Mouse (Mus musculus): ENCODE measurements around the gene Grhl3. TPM values are rescaled to one million over a fixed set of nuclear protein-coding genes. Genes with fewer than 3 reads are reported as not detected.

The Grhl3 gene
- polyA plus RNA-seq, 1 experiment from 2014 or later: 0.99 TPM

- WGBS: 9% methylated on average over 22 of the region's 22 CpGs
- H3K4me2 ChIP-seq (ENCODE audit: low read depth, low read length): peak overlapping the region; percentile 37
- H3K27me3 ChIP-seq (ENCODE audit: control insufficient read depth, insufficient read depth, low read length): no peaks in the 10 kb centered on the region
- H3K36me3 ChIP-seq (ENCODE audit: control insufficient read depth, insufficient read depth, low read length): no peaks in the 10 kb centered on the region
- no peaks in the 10 kb centered on the region for H3K9me3 ChIP-seq (ENCODE audit: control insufficient read depth, low read length)
- ATAC-seq (ENCODE audit: low read depth): peak; percentile 60; the same call in 1 of the 2 replicates
- H3K4me1 ChIP-seq (ENCODE audit: control insufficient read depth, insufficient read depth, low read length): no peaks in the 10 kb centered on the region
- peak overlapping the region; percentile 3; the same call in 1 of the 2 replicates for H3K4me3 ChIP-seq (ENCODE audit: low read depth, low read length)
- H3K9ac ChIP-seq (replicated peaks; ENCODE audit: low read depth, low read length): no peak overlapping the region
- no peak overlapping the region for H3K27ac ChIP-seq (ENCODE audit: low read depth, low read length)
Observed at GRCm38 (mm10) chr4:135507547-135508350, 65.7 kb downstream of the Grhl3 start.

- H3K9ac ChIP-seq (replicated peaks; ENCODE audit: low read depth, low read length): no peak overlapping the region
- no peak overlapping the region for H3K27ac ChIP-seq (ENCODE audit: low read depth, low read length)
- 75% methylated on average over 11 of the region's 11 CpGs for WGBS
- no peak overlapping the region for H3K4me2 ChIP-seq (ENCODE audit: low read depth, low read length)
- no peak for ATAC-seq (ENCODE audit: low read depth)
- H3K9me3 ChIP-seq (ENCODE audit: control insufficient read depth, low read length): no peaks in the 10 kb centered on the region
- no peak overlapping the region for H3K4me3 ChIP-seq (ENCODE audit: low read depth, low read length)
- H3K4me1 ChIP-seq (ENCODE audit: control insufficient read depth, insufficient read depth, low read length): no peaks in the 10 kb centered on the region
- no peaks in the 10 kb centered on the region for H3K27me3 ChIP-seq (ENCODE audit: control insufficient read depth, insufficient read depth, low read length)
- no peaks in the 10 kb centered on the region for H3K36me3 ChIP-seq (ENCODE audit: control insufficient read depth, insufficient read depth, low read length)
Observed at GRCm38 (mm10) chr4:135505794-135506193, 67.6 kb downstream of the Grhl3 start.

- ATAC-seq (ENCODE audit: low read depth): no peak
- H3K4me2 ChIP-seq (ENCODE audit: low read depth, low read length): no peak overlapping the region
- H3K9ac ChIP-seq (replicated peaks; ENCODE audit: low read depth, low read length): no peak overlapping the region
- no peak overlapping the region for H3K27ac ChIP-seq (ENCODE audit: low read depth, low read length)
- H3K4me3 ChIP-seq (ENCODE audit: low read depth, low read length): no peak overlapping the region
- 64% methylated on average over 4 of the region's 4 CpGs for WGBS
- H3K27me3 ChIP-seq (ENCODE audit: control insufficient read depth, insufficient read depth, low read length): no peaks in the 10 kb centered on the region
- H3K9me3 ChIP-seq (ENCODE audit: control insufficient read depth, low read length): no peaks in the 10 kb centered on the region
- no peaks in the 10 kb centered on the region for H3K36me3 ChIP-seq (ENCODE audit: control insufficient read depth, insufficient read depth, low read length)
- H3K4me1 ChIP-seq (ENCODE audit: control insufficient read depth, insufficient read depth, low read length): no peaks in the 10 kb centered on the region
Observed at GRCm38 (mm10) chr4:135501587-135501986, 71.8 kb downstream of the Grhl3 start.

GRCm38 (mm10) chr4:135499831-135500230 is 73.6 kb downstream of the Grhl3 start:
- 87% methylated on average over 3 of the region's 3 CpGs for WGBS
- Histone ChIP-seq H3K27me3 (ENCODE audit: control insufficient read depth, insufficient read depth, low read length) (no peaks in the 10 kb centered on the region), H3K27ac (ENCODE audit: low read depth, low read length) (no peak overlapping the region), H3K4me1 (ENCODE audit: control insufficient read depth, insufficient read depth, low read length) (no peaks in the 10 kb centered on the region), H3K4me3 (ENCODE audit: low read depth, low read length) (no peak overlapping the region), H3K9me3 (ENCODE audit: control insufficient read depth, low read length) (no peaks in the 10 kb centered on the region), H3K4me2 (ENCODE audit: low read depth, low read length) (no peak overlapping the region), H3K36me3 (ENCODE audit: control insufficient read depth, insufficient read depth, low read length) (no peaks in the 10 kb centered on the region), H3K9ac (replicated peaks; ENCODE audit: low read depth, low read length) (no peak overlapping the region)
- ATAC-seq (ENCODE audit: low read depth): no peak

DNA sequence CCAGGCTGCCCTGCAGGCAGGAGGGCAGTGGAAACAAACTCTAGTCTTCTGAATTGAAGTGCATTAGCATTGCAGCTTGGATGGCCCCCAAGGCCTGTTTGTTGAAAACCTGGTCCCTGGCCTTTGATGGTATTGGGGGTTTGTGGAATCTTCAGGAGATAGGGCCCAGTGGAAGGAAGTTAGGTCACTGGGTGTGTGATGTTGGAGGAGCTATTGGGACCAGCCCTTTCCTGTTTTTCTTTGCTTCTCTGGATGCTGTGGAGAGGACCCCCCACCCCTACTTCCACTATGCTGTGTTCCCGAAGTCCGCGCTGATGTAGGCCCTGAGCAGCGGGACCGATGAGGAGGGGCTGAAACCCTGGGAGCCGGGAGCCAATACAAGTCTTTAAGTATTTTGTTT is 75.3 kb downstream of the Grhl3 start:
- no peak overlapping the region for H3K4me3 ChIP-seq (ENCODE audit: low read depth, low read length)

DNA sequence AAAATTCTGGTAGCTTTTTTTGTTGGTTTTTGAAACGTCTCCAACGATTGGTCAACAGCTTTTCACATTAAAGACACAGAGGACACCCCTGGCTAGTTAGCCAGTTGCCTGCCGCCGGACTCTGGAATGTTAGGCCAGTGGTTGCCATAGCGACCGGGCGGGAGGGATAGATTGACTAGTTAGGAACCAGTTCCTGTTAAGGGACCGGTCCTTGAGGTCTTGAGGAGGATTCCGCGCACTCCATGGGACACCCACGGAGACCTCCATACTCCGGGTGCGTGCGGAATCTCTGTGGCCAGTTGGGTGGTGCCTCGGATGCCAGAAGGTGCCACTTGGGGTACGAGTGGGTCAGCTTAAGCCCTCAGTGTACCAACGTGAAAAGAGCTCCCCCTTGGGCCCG is 77.6 kb downstream of the Grhl3 start:
- Histone ChIP-seq H3K9ac (replicated peaks; ENCODE audit: low read depth, low read length) (no peak overlapping the region), H3K27me3 (ENCODE audit: control insufficient read depth, insufficient read depth, low read length) (no peaks in the 10 kb centered on the region), H3K4me3 (ENCODE audit: low read depth, low read length) (no peak overlapping the region), H3K4me2 (ENCODE audit: low read depth, low read length) (peak overlapping the region; percentile 90; the same call in 1 of the 2 replicates), H3K27ac (ENCODE audit: low read depth, low read length) (no peak overlapping the region), H3K4me1 (ENCODE audit: control insufficient read depth, insufficient read depth, low read length) (peaks cover 8% of the 10 kb centered on the region), H3K9me3 (ENCODE audit: control insufficient read depth, low read length) (no peaks in the 10 kb centered on the region), H3K36me3 (ENCODE audit: control insufficient read depth, insufficient read depth, low read length) (no peaks in the 10 kb centered on the region)
- ATAC-seq (ENCODE audit: low read depth): no peak
- WGBS: 10% methylated on average over 18 of the region's 18 CpGs

More for the DNA sequence above, 75.3 kb downstream of the Grhl3 start:
- 80% methylated on average over 6 of the region's 6 CpGs for WGBS
- Histone ChIP-seq H3K4me1 (ENCODE audit: control insufficient read depth, insufficient read depth, low read length) (peaks cover 7% of the 10 kb centered on the region), H3K27me3 (ENCODE audit: control insufficient read depth, insufficient read depth, low read length) (no peaks in the 10 kb centered on the region), H3K36me3 (ENCODE audit: control insufficient read depth, insufficient read depth, low read length) (no peaks in the 10 kb centered on the region), H3K9ac (replicated peaks; ENCODE audit: low read depth, low read length) (no peak overlapping the region), H3K4me2 (ENCODE audit: low read depth, low read length) (no peak overlapping the region), H3K9me3 (ENCODE audit: control insufficient read depth, low read length) (no peaks in the 10 kb centered on the region), H3K27ac (ENCODE audit: low read depth, low read length) (no peak overlapping the region)
- no peak for ATAC-seq (ENCODE audit: low read depth)

- Histone ChIP-seq H3K9me3 (ENCODE audit: control insufficient read depth, low read length) (no peaks in the 10 kb centered on the region), H3K27me3 (ENCODE audit: control insufficient read depth, insufficient read depth, low read length) (no peaks in the 10 kb centered on the region), H3K4me2 (ENCODE audit: low read depth, low read length) (peak overlapping the region; percentile 90), H3K4me1 (ENCODE audit: control insufficient read depth, insufficient read depth, low read length) (peaks cover 8% of the 10 kb centered on the region), H3K4me3 (ENCODE audit: low read depth, low read length) (peak overlapping the region; percentile 56), H3K36me3 (ENCODE audit: control insufficient read depth, insufficient read depth, low read length) (peaks cover 1% of the 10 kb centered on the region), H3K9ac (replicated peaks; ENCODE audit: low read depth, low read length) (no peak overlapping the region), H3K27ac (ENCODE audit: low read depth, low read length) (no peak overlapping the region)
- WGBS: 14% methylated on average over 9 of the region's 9 CpGs
- ATAC-seq (ENCODE audit: low read depth): no peak
Observed at GRCm38 (mm10) chr4:135495397-135495791, 78.0 kb downstream of the Grhl3 start.

DNA sequence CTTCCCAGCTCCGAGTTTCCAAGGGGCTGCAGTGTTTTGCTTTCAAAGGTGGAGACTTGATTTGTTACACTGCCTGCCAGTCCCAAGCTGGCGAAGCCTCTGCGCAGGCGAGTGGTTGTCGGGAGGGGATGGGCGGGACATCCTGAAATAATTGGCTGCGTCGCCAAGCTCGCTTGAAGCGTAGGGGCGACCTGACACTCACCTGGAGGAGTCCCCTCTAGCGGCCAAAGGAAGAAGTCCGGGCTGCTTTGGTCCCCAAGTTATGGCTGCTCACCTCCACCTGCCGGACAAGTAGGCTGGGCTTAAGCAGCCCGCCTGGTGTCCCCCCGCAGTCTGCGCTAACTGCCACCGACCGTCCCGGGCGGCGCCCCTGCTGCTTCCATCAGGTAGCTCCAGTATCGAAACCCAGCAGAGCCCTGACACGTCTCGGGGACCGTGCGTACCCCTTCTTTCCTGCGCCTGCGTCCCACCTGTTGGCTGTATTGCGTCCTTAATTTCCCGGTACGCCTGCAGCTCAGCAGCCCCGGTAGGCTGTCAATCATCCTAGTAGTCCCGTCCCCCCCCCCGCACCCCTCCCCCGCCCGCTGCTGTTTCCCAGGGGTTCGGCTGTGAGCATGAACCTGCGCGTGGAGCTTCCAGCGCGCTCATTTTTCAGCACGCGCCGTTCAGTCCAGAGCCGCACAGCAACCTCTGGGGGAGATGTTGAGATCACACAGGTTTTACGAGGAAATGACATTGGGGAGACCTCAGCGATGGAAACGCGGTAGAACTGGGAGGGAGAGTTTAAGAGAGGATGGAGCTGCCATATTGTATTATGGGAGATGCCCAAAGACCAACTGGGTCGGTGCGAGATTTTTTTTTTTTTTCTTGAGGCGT is 78.7 kb downstream of the Grhl3 start, which contains the start of the genes Stpg1 and Nipal3:
TSS of gene Stpg1 (plus strand) at position 270 of the 876 bp plus-strand sequence.
TSS of gene Nipal3 (minus strand) at position 518 of the 876 bp plus-strand sequence.
- WGBS: under 1% methylated on average over 53 of the region's 53 CpGs
- Histone ChIP-seq H3K9ac (replicated peaks; ENCODE audit: low read depth, low read length) (peak within 1 kb of the TSS; percentile 47), H3K9me3 (ENCODE audit: control insufficient read depth, low read length) (no peaks in the 10 kb centered on the region), H3K27ac (ENCODE audit: low read depth, low read length) (0 out of 2 replicates have a peak within 1 kb of the TSS, but pooled peaks have one; percentile 5), H3K27me3 (ENCODE audit: control insufficient read depth, insufficient read depth, low read length) (no peaks in the 10 kb centered on the region), H3K4me1 (ENCODE audit: control insufficient read depth, insufficient read depth, low read length) (peaks cover 8% of the 10 kb centered on the region), H3K4me3 (ENCODE audit: low read depth, low read length) (peak within 1 kb of the TSS; percentile 56), H3K4me2 (ENCODE audit: low read depth, low read length) (peak within 1 kb of the TSS; percentile 90), H3K36me3 (ENCODE audit: control insufficient read depth, insufficient read depth, low read length) (peaks cover 4% of the 10 kb centered on the region)
- peak; percentile 97 for ATAC-seq (ENCODE audit: low read depth)
